Comparison of ENCODE assay signal across 8 mouse cellular contexts in the genomic region with DNA sequence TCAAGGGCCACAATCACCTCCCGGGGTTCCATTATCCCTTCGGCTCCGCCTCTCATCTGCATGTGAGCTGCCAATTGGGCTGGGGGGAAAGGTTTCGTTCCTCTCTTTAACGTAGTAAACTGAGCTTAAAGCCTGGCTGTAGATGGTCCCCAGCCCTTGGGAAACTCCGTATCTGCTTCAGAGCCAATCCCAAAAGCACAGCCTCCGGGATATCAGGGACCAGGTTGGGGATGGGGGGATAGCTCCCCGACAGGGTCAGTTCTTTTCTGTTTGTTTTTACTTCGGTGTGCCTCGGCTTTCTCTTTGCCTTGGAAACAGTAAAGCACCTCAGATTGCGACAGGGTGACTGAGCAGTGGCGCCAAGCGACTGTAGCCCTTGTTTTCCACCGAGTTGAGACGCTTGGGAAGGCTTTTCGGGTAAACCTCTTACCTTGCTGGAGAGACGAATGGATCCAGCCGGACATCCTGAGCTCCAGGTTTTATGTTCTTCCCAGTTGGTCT.
DNase-seq lines count a peak whose midpoint lies in the region; ATAC-seq and TF ChIP-seq lines count a peak whose summit lies in the region.

No protein-coding gene starts in this region.

- peak overlapping the region; percentile 50; the same call in 1 of the 2 replicates for H3K9ac ChIP-seq in heart, embryonic 12.5 days
- peak overlapping the region; percentile 16 for H3K9ac ChIP-seq in midbrain, embryonic 12.5 days (replicated peaks)

- under 1% methylated on average over 18 of the region's 18 CpGs for WGBS in heart, embryonic 12.5 days
- under 1% methylated on average over 18 of the region's 18 CpGs for WGBS in hindbrain, embryonic 10.5 days
- under 1% methylated on average over 18 of the region's 18 CpGs for WGBS in midbrain, embryonic 12.5 days
- 4% methylated on average over 18 of the region's 18 CpGs for WGBS in cerebellum, adult 2 months

- H3K9me3 ChIP-seq in heart, embryonic 12.5 days (replicated peaks), result no peaks in the 10 kb centered on the region
- H3K9me3 ChIP-seq in hindbrain, embryonic 10.5 days, result no peaks in the 10 kb centered on the region
- no peaks in the 10 kb centered on the region for H3K9me3 ChIP-seq in midbrain, embryonic 12.5 days

- no peaks in the 10 kb centered on the region for H3K36me3 ChIP-seq in heart, embryonic 12.5 days
- H3K36me3 ChIP-seq in hindbrain, embryonic 10.5 days, result no peaks in the 10 kb centered on the region
- no peaks in the 10 kb centered on the region for H3K36me3 ChIP-seq in midbrain, embryonic 12.5 days

- no peak overlapping the region for H3K27ac ChIP-seq in heart, embryonic 12.5 days (ENCODE audit: poor library complexity, severe bottlenecking)
- H3K27ac ChIP-seq in hindbrain, embryonic 10.5 days, result peak overlapping the region; percentile 25; the same call in 1 of the 2 replicates
- no peak overlapping the region for H3K27ac ChIP-seq in midbrain, embryonic 12.5 days (replicated peaks)
- no peak overlapping the region for H3K27ac ChIP-seq in cerebellum, adult 2 months (ENCODE audit: insufficient read depth, low read length)

- no peak for TF ChIP-seq POLR2A in cerebellum, adult 2 months (IDR thresholded peaks at IDR 0.05; ENCODE audit: borderline replicate concordance, insufficient read depth, low read length)

- no peak for ATAC-seq in heart, embryonic 12.5 days (ENCODE audit: insufficient number of reproducible peaks, low FRiP score)
- no peak for ATAC-seq in midbrain, embryonic 12.5 days (ENCODE audit: low FRiP score, low read depth)

- H3K4me1 ChIP-seq in heart, embryonic 12.5 days (replicated peaks), result peaks cover 7% of the 10 kb centered on the region; the same call in 1 of the 2 replicates
- H3K4me1 ChIP-seq in hindbrain, embryonic 10.5 days (replicated peaks), result peaks cover 25% of the 10 kb centered on the region
- H3K4me1 ChIP-seq in midbrain, embryonic 12.5 days, result peaks cover 20% of the 10 kb centered on the region
- no peaks in the 10 kb centered on the region; the same call in 1 of the 2 replicates for H3K4me1 ChIP-seq in cerebellum, adult 2 months (ENCODE audit: control insufficient read depth, insufficient read depth, low read length)

- H3K27me3 ChIP-seq in heart, embryonic 12.5 days (replicated peaks), result peaks cover 32% of the 10 kb centered on the region
- peaks cover 58% of the 10 kb centered on the region for H3K27me3 ChIP-seq in hindbrain, embryonic 10.5 days (ENCODE audit: insufficient read depth, poor library complexity, severe bottlenecking)
- H3K27me3 ChIP-seq in midbrain, embryonic 12.5 days, result peaks cover 31% of the 10 kb centered on the region
- H3K27me3 ChIP-seq in cerebellum, adult 2 months (ENCODE audit: control insufficient read depth, insufficient read depth, low read length), result peaks cover 6% of the 10 kb centered on the region; the same call in 1 of the 2 replicates

- TF ChIP-seq CTCF in cerebellum, adult 2 months (IDR thresholded peaks at IDR 0.05; ENCODE audit: borderline replicate concordance, insufficient read depth, low read depth, low read length), result no peak

- peak overlapping the region; percentile 78 for H3K4me2 ChIP-seq in heart, embryonic 12.5 days
- peak overlapping the region; percentile 53 for H3K4me2 ChIP-seq in midbrain, embryonic 12.5 days (replicated peaks)

- DNase-seq in heart, postnatal 10 days, result no peak
- peak; percentile 31 for DNase-seq in adrenal gland, postnatal 10 days
- DNase-seq in hindbrain, embryonic 10.5 days (ENCODE audit: low spot score), result peak; percentile 35
- DNase-seq in cerebellum, adult 2 months, result no peak
- DNase-seq in layer of hippocampus, postnatal 14 days (ENCODE audit: low spot score in 2 of 2), result no peak
- no peak for DNase-seq in cerebellum, postnatal 10 days

- H3K4me3 ChIP-seq in heart, embryonic 12.5 days, result peak overlapping the region; percentile 51
- H3K4me3 ChIP-seq in hindbrain, embryonic 10.5 days, result peak overlapping the region; percentile 50
- H3K4me3 ChIP-seq in midbrain, embryonic 12.5 days, result peak overlapping the region; percentile 29
- H3K4me3 ChIP-seq in cerebellum, adult 2 months (replicated peaks; ENCODE audit: insufficient read depth, low read depth, low read length), result no peak overlapping the region

- intact Hi-C loops in heart, postnatal 10 days (cut with DNase I), result loop anchor here (10.0 kb wide), 1 partner anchor 141 kb away; no protein-coding TSS in a partner anchor

Comparison
In these comparisons a context has a peak if more than half of its experiments do, and no peak if none do; other contexts are left out.
1. DNase-seq: peak in adrenal gland, postnatal 10 days (single experiment) and hindbrain, embryonic 10.5 days (single experiment); none in heart, postnatal 10 days (0 of 2), cerebellum, adult 2 months (0 of 2), layer of hippocampus, postnatal 14 days (0 of 2) and cerebellum, postnatal 10 days (0 of 2).